Mouse (Mus musculus) heart, postnatal 25 days (tissue): ENCODE results near the gene Irf3. TPM values are rescaled to one million over a fixed set of nuclear protein-coding genes. Genes with fewer than 3 reads are reported as not detected.

ENCODE experiments used
- DNase-seq: peaks from one replicate; pipeline ENCODE4 v3.0.0; 2022; ENCODE audit warnings: low spot score
- intact Hi-C: fragments of 180-260 bp; cut with DNase I; formaldehyde crosslinking; loops from one replicate; pipeline ENCODE4 v1.15.1; 2025
- total RNA-seq, 2 experiments: library from RNA; stranded (reverse); gene quantifications; 2 replicates each; pipeline ENCODE4 v1.2.3; 2021

The Irf3 gene
- 10 to 100 TPM; 28.3 to 30.9 TPM for total RNA-seq

DNA sequence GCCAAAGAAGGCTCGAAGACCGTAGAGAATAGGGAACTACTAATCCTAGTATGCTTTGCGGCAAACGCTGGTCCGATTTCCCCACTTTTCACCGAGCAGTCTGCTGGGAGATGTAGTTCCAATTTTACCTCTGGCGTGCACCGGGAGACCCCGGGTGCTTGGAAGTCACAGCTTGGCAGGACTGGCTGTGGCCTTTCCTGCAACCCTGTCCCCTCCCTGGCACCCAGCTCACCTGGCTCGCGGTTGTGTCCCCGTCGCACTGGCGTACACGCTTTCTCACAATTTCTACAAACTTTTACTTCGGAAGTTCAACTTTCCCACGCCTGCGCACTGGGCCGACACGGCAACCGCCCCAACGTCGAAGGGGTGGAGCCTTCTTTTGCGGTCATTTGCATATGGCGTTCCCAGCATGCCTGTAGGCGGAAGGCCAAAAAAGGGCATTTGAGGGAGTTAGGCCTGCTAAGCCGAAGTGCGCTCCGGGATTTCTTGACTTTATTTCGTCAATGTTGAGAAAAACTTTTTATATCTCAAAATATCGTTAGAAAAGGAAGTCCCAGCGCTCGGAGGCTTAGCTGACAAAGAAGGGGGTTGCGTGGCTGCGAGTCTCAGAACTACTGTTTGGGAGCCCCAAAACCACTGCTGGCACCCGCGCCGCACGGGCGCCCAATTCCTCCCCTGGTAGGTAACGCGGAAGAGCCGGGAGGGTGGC lies at the start of gene Irf3:
Gene Irf3 (plus strand): TSS at position 418 of the 709 bp plus-strand sequence.
- DNase-seq, result peak; percentile 93
- intact Hi-C loops, result no loop called here

DNA sequence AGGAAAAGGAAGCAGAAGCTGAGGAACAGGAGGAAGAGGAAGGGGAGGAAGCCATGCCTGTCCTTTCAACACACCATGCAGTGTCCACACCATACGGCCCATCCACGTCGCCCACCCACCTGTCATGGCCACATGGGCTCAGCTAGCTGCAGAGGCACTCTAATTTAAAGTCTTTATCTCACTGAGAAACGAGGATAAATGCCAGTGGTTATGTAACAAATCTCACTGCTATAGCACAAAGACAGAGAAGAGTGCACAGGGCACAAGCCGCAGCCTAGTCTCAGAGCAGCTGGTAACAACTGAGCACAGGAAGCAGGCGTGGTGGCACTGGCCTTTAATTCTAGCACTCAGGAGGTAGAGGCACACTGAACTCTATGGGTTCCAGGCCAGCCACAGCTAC lies 47.5 kb upstream of the Irf3 start:
- no peak for DNase-seq
- intact Hi-C loops, result no loop called here

DNA sequence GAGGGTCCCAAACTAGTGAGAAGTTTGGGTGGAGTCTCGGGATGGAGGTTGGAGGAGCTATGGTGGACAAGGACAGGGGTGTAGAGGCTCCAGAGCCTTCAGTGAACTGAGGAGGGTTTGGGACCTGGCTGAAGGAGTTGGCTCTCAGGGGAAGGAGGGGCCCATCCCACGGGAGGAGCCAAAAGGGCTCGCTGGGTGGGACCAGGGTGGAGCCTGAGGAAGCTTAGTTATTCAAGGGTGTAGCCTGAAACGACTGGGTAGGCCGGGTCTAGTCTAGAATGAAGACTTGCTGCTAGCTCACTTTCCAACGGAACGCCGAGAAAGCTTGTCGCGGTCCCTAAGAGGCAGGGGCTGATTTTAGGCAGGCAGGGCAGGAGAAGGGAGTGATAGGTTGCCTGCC lies 45.5 kb upstream of the Irf3 start:
- DNase-seq, result peak; percentile 72
- intact Hi-C loops, result loop anchor here (1.0 kb wide), 1 partner anchor 20 kb away; no protein-coding TSS in a partner anchor

DNA sequence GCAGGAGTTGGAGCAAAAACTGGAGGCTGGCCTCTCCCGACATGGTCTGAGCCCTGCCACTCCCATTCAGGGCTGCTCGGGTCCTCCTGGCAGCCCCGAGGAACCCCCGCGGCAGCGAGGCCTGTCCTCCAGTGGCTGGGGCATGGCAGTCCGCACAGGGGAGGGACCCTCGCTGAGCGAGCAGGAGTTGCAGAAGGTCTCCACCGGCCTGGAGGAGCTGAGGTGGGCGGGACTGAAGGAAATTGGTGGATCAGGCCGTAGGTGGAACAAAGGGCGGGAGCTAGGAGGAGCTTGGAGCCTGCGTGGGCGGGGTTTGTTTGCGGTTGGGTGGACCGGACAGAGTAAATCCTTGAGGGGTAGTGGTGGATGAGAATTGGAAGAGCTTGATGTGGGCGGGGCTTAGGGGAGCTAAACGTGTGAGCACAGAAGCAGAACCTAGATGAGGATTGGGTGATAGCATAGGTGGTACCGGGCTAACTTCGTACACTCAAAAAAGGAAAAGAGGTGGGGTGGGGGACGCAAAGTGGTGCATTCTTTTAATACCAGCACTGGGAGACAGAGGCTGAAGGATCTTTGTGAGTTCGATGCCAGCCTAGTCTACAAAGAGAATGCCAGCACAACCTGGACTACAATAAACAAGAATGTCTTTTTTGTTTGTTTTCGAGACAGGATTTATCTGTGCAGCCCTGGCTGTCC lies 44.7 kb upstream of the Irf3 start:
- DNase-seq, result peak; percentile 90
- intact Hi-C loops, result no loop called here

DNA sequence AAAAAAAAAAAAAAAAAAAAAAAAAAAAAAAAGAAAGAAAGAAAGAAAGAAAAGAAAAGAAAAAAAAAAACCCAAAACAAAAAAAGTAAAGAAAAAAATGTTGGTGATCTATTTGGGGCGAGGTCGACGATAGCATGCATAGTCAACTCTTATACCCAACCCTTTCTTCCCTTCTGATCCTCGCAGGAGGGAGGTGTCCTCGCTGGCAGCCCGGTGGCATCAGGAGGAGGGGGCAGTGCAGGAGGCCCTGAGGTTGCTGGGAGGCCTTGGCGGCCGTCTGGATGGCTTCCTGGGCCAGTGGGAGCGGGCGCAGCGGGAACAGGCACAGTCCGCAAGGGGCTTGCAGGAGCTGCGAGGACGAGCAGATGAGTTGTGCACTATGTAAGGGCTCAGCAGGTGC lies 43.9 kb upstream of the Irf3 start:
- no peak for DNase-seq
- intact Hi-C loops, result no loop called here

- intact Hi-C loops, result no loop called here
- no peak for DNase-seq
These were observed 43.2 kb upstream of the Irf3 start for GRCm38 (mm10) chr7:44954091-44954885.

GRCm38 (mm10) chr7:44955628-44956027 lies 41.8 kb upstream of the Irf3 start:
- DNase-seq, result no peak
- intact Hi-C loops, result loop anchor here (5.0 kb wide), 1 partner anchor 233 kb away; no protein-coding TSS in a partner anchor

GRCm38 (mm10) chr7:44956266-44956665 lies 41.2 kb upstream of the Irf3 start:
- no peak for DNase-seq
- intact Hi-C loops, result loop anchor here (5.0 kb wide), 1 partner anchor 234 kb away; no protein-coding TSS in a partner anchor

DNA sequence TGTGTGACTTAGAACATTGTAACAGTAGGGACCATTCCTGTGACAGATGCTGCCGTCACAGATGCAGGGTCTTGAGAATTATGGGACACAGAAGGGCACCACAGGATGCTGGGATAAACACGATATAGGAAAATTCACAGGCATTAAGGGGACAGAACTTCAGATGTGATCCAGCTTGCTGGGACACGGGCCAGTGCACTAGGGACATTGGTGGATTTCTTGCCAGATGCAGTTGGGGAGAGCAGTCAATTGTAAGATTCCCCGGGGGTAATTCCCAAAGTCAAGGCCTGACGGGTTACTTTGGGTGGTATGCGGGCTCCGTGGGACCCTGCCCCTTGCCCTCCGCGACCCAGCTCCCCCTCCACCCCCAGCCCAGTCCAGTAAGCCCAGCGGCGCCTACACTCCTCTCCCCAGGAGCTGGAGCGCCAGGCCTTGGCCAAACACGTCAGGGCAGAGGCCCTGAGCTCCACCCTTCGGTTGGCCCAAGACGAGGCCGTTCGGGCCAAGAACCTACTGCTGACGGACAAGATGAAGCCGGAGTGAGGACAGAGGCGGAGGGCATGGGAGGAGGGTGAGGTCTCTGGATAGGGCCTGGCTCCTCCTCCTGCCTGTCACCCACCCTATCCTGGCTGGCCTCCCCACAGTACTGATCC lies 40.1 kb upstream of the Irf3 start:
- intact Hi-C loops, result loop anchor here (1.0 to 5.0 kb wide), 2 partner anchors 32 to 235 kb away; no protein-coding TSS in a partner anchor
- DNase-seq, result peak; percentile 76

DNA sequence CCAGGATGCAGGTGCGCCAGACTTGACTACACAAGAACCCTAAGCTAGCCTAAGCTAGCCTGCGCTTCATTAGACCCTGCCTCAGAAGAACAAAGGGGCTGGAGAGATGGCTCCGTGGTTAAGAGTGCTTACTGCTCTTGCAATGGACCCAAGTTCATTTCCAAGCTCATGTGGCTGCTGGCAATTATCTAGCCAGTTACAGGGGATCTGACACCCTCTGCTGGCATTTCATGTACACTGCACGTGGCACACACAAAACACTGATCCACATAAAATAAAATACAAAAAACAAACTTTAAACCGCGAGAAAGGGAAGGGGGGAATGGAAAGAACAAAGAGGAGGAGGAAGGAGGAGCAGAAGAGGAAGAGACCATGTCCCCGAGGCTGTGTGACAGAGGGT lies 39.2 kb upstream of the Irf3 start:
- no peak for DNase-seq
- intact Hi-C loops, result loop anchor here (2.0 to 5.0 kb wide), 2 partner anchors 61 to 236 kb away; partner anchors contain the start of gene Fuz

DNA sequence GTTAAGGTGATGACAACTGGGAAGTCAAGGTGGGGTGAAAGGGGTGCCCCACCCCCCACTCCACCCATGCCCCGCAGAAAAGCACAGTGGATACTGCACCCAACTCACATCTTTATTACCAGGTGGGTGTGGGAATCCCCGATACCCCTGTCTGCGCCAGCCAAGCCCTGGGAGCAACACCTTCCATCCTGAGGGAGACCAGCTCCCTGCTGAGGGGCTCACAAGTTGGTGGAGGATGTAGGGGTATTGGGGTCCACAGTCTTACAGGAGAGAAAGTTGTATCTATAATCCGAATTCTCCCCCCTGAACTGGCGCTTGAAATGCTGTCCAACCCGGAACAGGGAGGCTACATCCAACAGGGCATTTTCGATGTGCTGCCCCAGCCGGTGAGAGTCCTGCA lies 38.2 kb upstream of the Irf3 start:
- no peak for DNase-seq
- intact Hi-C loops, result loop anchor here (2.0 to 5.0 kb wide), 2 partner anchors 62 to 237 kb away; partner anchors contain the start of gene Fuz

DNA sequence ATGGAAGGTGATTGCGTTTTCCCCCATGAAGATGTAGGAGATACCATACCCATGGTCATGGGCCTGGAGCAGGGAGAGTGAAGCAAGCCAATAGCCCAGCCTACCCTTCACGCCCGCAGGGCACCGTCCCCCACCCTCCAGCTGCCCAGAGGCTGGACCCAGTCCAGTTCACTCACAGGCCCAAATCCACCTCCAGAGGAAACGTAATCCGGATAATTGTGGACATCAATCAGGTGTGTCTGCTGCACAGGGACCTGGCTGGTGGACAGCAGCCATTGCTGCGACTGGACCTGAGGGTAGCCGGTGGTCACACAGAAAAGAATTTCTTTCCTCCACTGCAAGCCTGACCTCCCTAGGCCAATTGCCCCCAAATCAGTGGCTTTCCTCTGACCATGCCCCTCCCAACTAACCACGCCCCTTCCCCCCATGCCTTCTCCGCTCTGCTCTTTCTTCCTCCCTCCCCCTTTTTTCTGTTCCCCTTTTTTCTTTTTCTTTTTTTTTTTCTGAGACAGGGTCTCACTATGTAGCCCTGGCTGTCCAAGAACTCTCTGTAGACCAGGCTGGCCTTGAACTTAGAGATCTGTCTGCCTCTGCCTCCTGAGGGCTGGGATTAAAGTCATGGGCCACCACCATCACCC lies 37.5 kb upstream of the Irf3 start:
- intact Hi-C loops, result loop anchor here (2.0 to 5.0 kb wide), 2 partner anchors 63 to 238 kb away; partner anchors contain the start of gene Fuz
- no peak for DNase-seq

DNA sequence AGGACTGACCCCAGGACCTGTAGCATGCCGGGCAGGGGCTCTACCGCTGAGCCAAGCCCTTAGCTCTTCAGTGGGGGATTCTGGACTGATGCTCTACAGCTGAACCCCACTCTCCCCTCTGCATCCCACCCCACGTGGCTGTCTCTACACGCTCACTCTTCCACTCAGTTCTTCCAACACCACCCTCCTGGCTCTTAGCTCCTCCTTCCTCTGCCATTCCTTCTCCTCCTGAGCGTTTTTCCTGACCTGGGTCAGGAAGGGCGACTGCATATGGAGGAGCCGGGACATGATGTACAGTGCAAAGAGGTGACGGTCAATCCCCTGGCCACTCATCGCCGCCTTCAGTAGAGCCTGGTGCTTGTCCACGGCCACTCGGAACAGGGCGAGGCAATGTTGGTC lies 36.9 kb upstream of the Irf3 start:
- intact Hi-C loops, result no loop called here
- DNase-seq, result no peak

- no peak for DNase-seq
- intact Hi-C loops, result no loop called here
These were observed 35.1 kb upstream of the Irf3 start for GRCm38 (mm10) chr7:44962337-44962736.

GRCm38 (mm10) chr7:44962831-44963230 lies 34.6 kb upstream of the Irf3 start:
- DNase-seq, result no peak
- intact Hi-C loops, result no loop called here

GRCm38 (mm10) chr7:44964990-44965389 lies 32.5 kb upstream of the Irf3 start:
- DNase-seq, result no peak
- intact Hi-C loops, result no loop called here

DNA sequence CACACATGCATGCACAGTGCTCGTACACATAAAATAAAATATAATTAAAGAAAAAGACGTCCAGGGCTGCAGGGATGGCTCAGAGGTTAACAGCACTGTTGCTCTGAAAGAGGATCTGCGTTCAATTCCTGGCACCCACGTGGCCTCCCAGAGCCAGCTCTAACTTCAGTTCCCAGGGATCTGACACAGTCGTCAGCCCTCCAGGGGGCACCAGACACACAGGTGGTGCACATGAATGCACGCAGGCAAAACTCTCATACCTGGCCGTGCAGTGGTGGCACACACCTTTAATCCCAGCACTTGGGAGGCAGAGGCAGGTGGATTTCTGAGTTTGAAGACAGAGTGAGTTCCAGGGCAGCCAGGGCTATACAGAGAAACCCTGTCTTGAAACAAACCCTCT lies 31.5 kb upstream of the Irf3 start:
- DNase-seq, result no peak
- intact Hi-C loops, result no loop called here

GRCm38 (mm10) chr7:44966638-44967037 lies 30.8 kb upstream of the Irf3 start:
- intact Hi-C loops, result no loop called here
- DNase-seq, result no peak

- DNase-seq, result peak; percentile 80
- intact Hi-C loops, result no loop called here
These were observed 27.2 kb upstream of the Irf3 start for GRCm38 (mm10) chr7:44970231-44970691.
